Mouse (Mus musculus) embryonic facial prominence, embryonic 14.5 days (tissue): ENCODE results near the gene Ppp1r32. TPM values are rescaled to one million over a fixed set of nuclear protein-coding genes. Genes with fewer than 3 reads are reported as not detected.

Experiments used
- ATAC-seq: fragments of 200-750 bp; cut with Nextera tagmentation; 2 replicates; pipeline ENCODE4 v1.8.0; 2017; ENCODE audit warnings: low read depth, moderate number of reproducible peaks, moderate TSS enrichment
- DNase-seq: peaks from one replicate; pipeline ENCODE4 v3.0.0-alpha.2; 2015; ENCODE audit warnings: low spot score
- H3K27ac ChIP-seq: fragments of 300-500 bp; sonication (generic); replicated peaks from 2 replicates; pipeline ENCODE4 v1.5.1; 2014; ENCODE audit warnings: low read depth, mild to moderate bottlenecking, low read length, moderate library complexity
- H3K27me3 ChIP-seq: fragments of 300-500 bp; sonication (generic); replicated peaks from 2 replicates; pipeline ENCODE4 v1.6.1; 2014; ENCODE audit warnings: low read length; ENCODE audit not compliant: control insufficient read depth, insufficient read depth
- H3K36me3 ChIP-seq: fragments of 300-500 bp; sonication (generic); 2 replicates; pipeline ENCODE4 v1.6.1; 2014; ENCODE audit warnings: low read length, mixed read lengths; ENCODE audit not compliant: control insufficient read depth, insufficient read depth
- H3K4me1 ChIP-seq: fragments of 300-500 bp; sonication (generic); 2 replicates; pipeline ENCODE4 v1.6.1; 2014; ENCODE audit warnings: antibody characterized with exemption, low read length; ENCODE audit not compliant: control insufficient read depth, insufficient read depth
- H3K4me2 ChIP-seq: fragments of 300-500 bp; sonication (generic); 2 replicates; pipeline ENCODE4 v1.6.1; 2014; ENCODE audit warnings: low read depth, mild to moderate bottlenecking, low read length, moderate library complexity, mixed read lengths
- H3K4me3 ChIP-seq: fragments of 300-500 bp; sonication (generic); 2 replicates; pipeline ENCODE4 v1.5.1; 2014; ENCODE audit warnings: low read depth, mild to moderate bottlenecking, low read length
- H3K9ac ChIP-seq: fragments of 300-500 bp; sonication (generic); 2 replicates; pipeline ENCODE4 v1.6.1; 2014; ENCODE audit warnings: low read depth, mild to moderate bottlenecking, low read length, moderate library complexity, mixed read lengths
- H3K9me3 ChIP-seq: fragments of 300-500 bp; sonication (generic); 2 replicates; pipeline ENCODE4 v1.6.1; 2016; ENCODE audit warnings: low read length; ENCODE audit not compliant: control insufficient read depth
- WGBS: fragments of 180-500 bp; shearing (Covaris S2); extraction: QIAGEN DNeasy Blood & Tissue Kit; methylation state at CpG from one replicate; pipeline ENCODE4 v1.1.7; 2014; 5-methylcytosine and 5-hydroxymethylcytosine counted together
- polyA plus RNA-seq: library from polyadenylated mRNA; unstranded; fragments of >200 nt; fragmentation: Nextera tagmentation; extraction: Ambion mirVana; gene quantifications from 2 replicates; pipeline ENCODE4 v1.2.1, GENCODE M21; 2014

The Ppp1r32 gene
- polyA plus RNA-seq, 1 experiment from 2014 or later, result 2.5 TPM

GRCm38 (mm10) chr19:10455437-10455806 is 27.3 kb downstream of the Ppp1r32 start:
- Histone ChIP-seq H3K36me3 (no peaks in the 10 kb centered on the region), H3K4me3 (no peak overlapping the region), H3K27ac (no peak overlapping the region), H3K9ac (no peak overlapping the region), H3K4me1 (peaks cover 5% of the 10 kb centered on the region), H3K9me3 (no peaks in the 10 kb centered on the region), H3K4me2 (no peak overlapping the region), H3K27me3 (peaks cover 62% of the 10 kb centered on the region)
- DNase-seq (no peak), ATAC-seq (no peak)
- WGBS, result 73% methylated on average over 3 of the region's 3 CpGs

GRCm38 (mm10) chr19:10454718-10455436 is 27.9 kb downstream of the Ppp1r32 start:
- no peaks in the 10 kb centered on the region for H3K36me3 ChIP-seq
- no peak overlapping the region for H3K4me3 ChIP-seq
- ATAC-seq, result no peak
- no peak for DNase-seq
- H3K27ac ChIP-seq, result no peak overlapping the region
- WGBS, result 66% methylated on average over 4 of the region's 4 CpGs
- no peak overlapping the region for H3K4me2 ChIP-seq
- peaks cover 58% of the 10 kb centered on the region for H3K27me3 ChIP-seq
- H3K4me1 ChIP-seq, result peaks cover 5% of the 10 kb centered on the region
- no peaks in the 10 kb centered on the region for H3K9me3 ChIP-seq
- H3K9ac ChIP-seq, result no peak overlapping the region

GRCm38 (mm10) chr19:10449708-10450107 is 33.0 kb downstream of the Ppp1r32 start:
- Histone ChIP-seq H3K36me3 (no peaks in the 10 kb centered on the region), H3K9ac (no peak overlapping the region), H3K27me3 (peaks cover 8% of the 10 kb centered on the region), H3K9me3 (no peaks in the 10 kb centered on the region), H3K4me2 (no peak overlapping the region), H3K4me3 (no peak overlapping the region), H3K4me1 (no peaks in the 10 kb centered on the region), H3K27ac (no peak overlapping the region)
- WGBS, result 15% methylated on average over 3 of the region's 3 CpGs
- DNase-seq, result peak; percentile 85
- ATAC-seq, result peak; percentile 65

- no peaks in the 10 kb centered on the region for H3K4me1 ChIP-seq
- no peak overlapping the region for H3K4me2 ChIP-seq
- H3K4me3 ChIP-seq, result no peak overlapping the region
- H3K27ac ChIP-seq, result no peak overlapping the region
- H3K9ac ChIP-seq, result no peak overlapping the region
- H3K36me3 ChIP-seq, result no peaks in the 10 kb centered on the region
- no peaks in the 10 kb centered on the region for H3K9me3 ChIP-seq
- WGBS, result 60% methylated on average over 5 of the region's 6 CpGs
- peaks cover 5% of the 10 kb centered on the region; the same call in 1 of the 2 replicates for H3K27me3 ChIP-seq
- ATAC-seq (0 out of 2 replicates have a peak, but pooled peaks have one; percentile 19), DNase-seq (no peak)
Observed at GRCm38 (mm10) chr19:10449190-10449589, 33.5 kb downstream of the Ppp1r32 start.

- Histone ChIP-seq H3K36me3 (no peaks in the 10 kb centered on the region), H3K9me3 (no peaks in the 10 kb centered on the region), H3K4me3 (no peak overlapping the region), H3K4me2 (no peak overlapping the region), H3K27ac (no peak overlapping the region), H3K27me3 (peaks cover 5% of the 10 kb centered on the region; the same call in 1 of the 2 replicates), H3K4me1 (no peaks in the 10 kb centered on the region), H3K9ac (no peak overlapping the region)
- 98% methylated on average over 7 of the region's 7 CpGs for WGBS
- no peak for DNase-seq
- ATAC-seq, result no peak
Observed at GRCm38 (mm10) chr19:10448275-10448674, 34.5 kb downstream of the Ppp1r32 start.

- H3K9ac ChIP-seq, result no peak overlapping the region
- no peak for ATAC-seq
- WGBS, result 87% methylated on average over 15 of the region's 15 CpGs
Observed at GRCm38 (mm10) chr19:10444685-10445369, 37.9 kb downstream of the Ppp1r32 start.

GRCm38 (mm10) chr19:10437521-10437920 is 45.2 kb downstream of the Ppp1r32 start:
- WGBS, result 63% methylated on average over 1 of the region's 1 CpGs
- Histone ChIP-seq H3K36me3 (no peaks in the 10 kb centered on the region), H3K9ac (no peak overlapping the region), H3K27me3 (no peaks in the 10 kb centered on the region), H3K4me2 (no peak overlapping the region), H3K27ac (no peak overlapping the region), H3K9me3 (no peaks in the 10 kb centered on the region), H3K4me3 (no peak overlapping the region), H3K4me1 (no peaks in the 10 kb centered on the region)
- no peak for DNase-seq
- ATAC-seq, result no peak

More at GRCm38 (mm10) chr19:10444685-10445369, 37.9 kb downstream of the Ppp1r32 start:
- H3K4me1 ChIP-seq, result no peaks in the 10 kb centered on the region
- no peak for DNase-seq
- no peak overlapping the region for H3K4me3 ChIP-seq
- no peak overlapping the region for H3K4me2 ChIP-seq
- no peaks in the 10 kb centered on the region for H3K36me3 ChIP-seq
- no peaks in the 10 kb centered on the region for H3K27me3 ChIP-seq
- no peaks in the 10 kb centered on the region for H3K9me3 ChIP-seq
- no peak overlapping the region for H3K27ac ChIP-seq

- H3K4me2 ChIP-seq, result no peak overlapping the region
- H3K27me3 ChIP-seq, result no peaks in the 10 kb centered on the region
- no peak overlapping the region for H3K27ac ChIP-seq
- WGBS, result 40% methylated on average over 1 of the region's 1 CpGs
- no peak for DNase-seq
- no peak overlapping the region for H3K9ac ChIP-seq
- no peaks in the 10 kb centered on the region for H3K4me1 ChIP-seq
- H3K9me3 ChIP-seq, result no peaks in the 10 kb centered on the region
- H3K4me3 ChIP-seq, result no peak overlapping the region
- ATAC-seq, result 0 out of 2 replicates have a peak, but pooled peaks have one; percentile 5
- no peaks in the 10 kb centered on the region for H3K36me3 ChIP-seq
Observed at GRCm38 (mm10) chr19:10436726-10437125, 46.0 kb downstream of the Ppp1r32 start.
